Mouse (Mus musculus) lung, embryonic 15.5 days (tissue): Measurements from ENCODE around the gene Sh3bp1. TPM values are rescaled to one million over a fixed set of nuclear protein-coding genes. Genes with fewer than 3 reads are reported as not detected.

Source experiments
- ATAC-seq: fragments of 200-750 bp; cut with Nextera tagmentation; 2 replicates; pipeline ENCODE4 v1.8.0; 2017; ENCODE audit warnings: moderate number of reproducible peaks, borderline replicate concordance; ENCODE audit not compliant: low FRiP score, low TSS enrichment; ENCODE audit errors: extremely low read depth
- H3K27ac ChIP-seq: fragments of 300-500 bp; sonication (generic); 2 replicates; pipeline ENCODE4 v1.5.1; 2015; ENCODE audit warnings: moderate library complexity, mild to moderate bottlenecking, inconsistent platforms
- H3K27me3 ChIP-seq: fragments of 300-500 bp; sonication (generic); 2 replicates; pipeline ENCODE4 v1.6.1; 2015; ENCODE audit warnings: inconsistent platforms
- H3K36me3 ChIP-seq: fragments of 300-500 bp; sonication (generic); 2 replicates; pipeline ENCODE4 v1.6.1; 2015; ENCODE audit warnings: inconsistent platforms
- H3K4me1 ChIP-seq: fragments of 300-500 bp; sonication (generic); 2 replicates; pipeline ENCODE4 v1.6.1; 2015; ENCODE audit warnings: inconsistent platforms
- H3K4me2 ChIP-seq: fragments of 300-500 bp; sonication (generic); 2 replicates; pipeline ENCODE4 v1.6.1; 2015; ENCODE audit warnings: inconsistent platforms, mild to moderate bottlenecking, moderate library complexity
- H3K4me3 ChIP-seq: fragments of 300-500 bp; sonication (generic); 2 replicates; pipeline ENCODE4 v1.5.1; 2015; ENCODE audit warnings: mild to moderate bottlenecking, inconsistent platforms
- H3K9ac ChIP-seq: fragments of 300-500 bp; sonication (generic); 2 replicates; pipeline ENCODE4 v1.6.1; 2015; ENCODE audit warnings: inconsistent platforms
- H3K9me3 ChIP-seq: fragments of 300-500 bp; sonication (generic); 2 replicates; pipeline ENCODE4 v1.6.1; 2016; ENCODE audit warnings: inconsistent platforms
- WGBS: fragments of 180-500 bp; shearing (Covaris S2); methylation state at CpG from one replicate; pipeline ENCODE4 v1.1.7; 2015; 5-methylcytosine and 5-hydroxymethylcytosine counted together
- microRNA-seq: library from miRNA; unstranded; fragments of <30 nt; microRNA quantifications from one replicate; pipeline ENCODE4, GENCODE M21; 2016
- polyA plus RNA-seq: library from polyadenylated mRNA; unstranded; fragments of >200 nt; fragmentation: Nextera tagmentation; extraction: Ambion mirVana; gene quantifications from 2 replicates; pipeline ENCODE4 v1.2.1, GENCODE M21; 2015

Gene Sh3bp1
- polyA plus RNA-seq, 1 experiment from 2014 or later = 35.5 TPM

DNA sequence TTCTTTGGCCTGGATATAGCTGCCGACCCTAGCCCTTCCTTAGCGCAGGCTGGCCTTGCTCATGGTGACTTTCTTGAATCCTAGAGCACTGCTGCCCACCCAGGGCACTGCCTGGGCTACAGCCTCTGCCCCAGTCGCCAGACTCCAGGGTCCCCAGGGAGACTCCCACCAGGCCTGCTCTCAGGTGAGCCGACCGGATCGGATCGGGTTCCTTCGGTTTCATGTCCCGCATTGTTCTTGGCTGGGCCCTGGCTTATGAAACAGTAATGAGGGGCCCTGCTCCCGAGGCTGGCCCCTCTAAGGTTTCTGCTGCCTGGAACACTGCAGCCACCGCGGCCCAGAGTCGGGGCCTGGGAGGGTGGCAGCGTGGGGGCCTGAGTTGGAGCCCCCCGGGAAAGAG, 57.5 kb downstream of the Sh3bp1 start:
- no peak overlapping the region for H3K4me3 ChIP-seq
- WGBS = 40% methylated on average over 15 of the region's 15 CpGs
- ATAC-seq = no peak
- H3K9ac ChIP-seq = no peak overlapping the region
- H3K36me3 ChIP-seq = no peaks in the 10 kb centered on the region
- H3K27me3 ChIP-seq = no peaks in the 10 kb centered on the region
- H3K27ac ChIP-seq = no peak overlapping the region
- no peaks in the 10 kb centered on the region; the same call in 1 of the 2 replicates for H3K4me1 ChIP-seq
- H3K4me2 ChIP-seq = no peak overlapping the region
- H3K9me3 ChIP-seq = no peaks in the 10 kb centered on the region

DNA sequence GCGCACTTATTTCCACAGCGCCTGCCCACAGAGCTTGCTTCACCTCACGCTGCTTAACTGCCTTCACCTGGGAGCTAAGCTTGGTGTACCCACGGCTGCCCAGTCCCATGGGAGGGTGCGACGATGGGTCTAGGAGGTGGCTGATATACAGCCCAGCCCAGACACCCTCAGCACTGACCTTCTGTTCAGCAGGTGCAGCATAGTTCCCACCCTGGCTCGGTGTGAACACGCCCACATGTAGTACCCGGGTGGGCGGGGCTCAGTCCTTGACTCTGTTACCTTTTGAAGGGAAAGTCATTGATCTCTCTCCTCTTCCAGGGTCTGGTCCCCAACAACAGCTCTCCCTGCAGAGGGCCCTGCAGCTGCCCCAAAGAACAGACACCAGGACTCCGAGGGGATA, 60.0 kb downstream of the Sh3bp1 start:
- 78% methylated on average over 11 of the region's 11 CpGs for WGBS
- no peak for ATAC-seq
- no peaks in the 10 kb centered on the region for H3K9me3 ChIP-seq

DNA sequence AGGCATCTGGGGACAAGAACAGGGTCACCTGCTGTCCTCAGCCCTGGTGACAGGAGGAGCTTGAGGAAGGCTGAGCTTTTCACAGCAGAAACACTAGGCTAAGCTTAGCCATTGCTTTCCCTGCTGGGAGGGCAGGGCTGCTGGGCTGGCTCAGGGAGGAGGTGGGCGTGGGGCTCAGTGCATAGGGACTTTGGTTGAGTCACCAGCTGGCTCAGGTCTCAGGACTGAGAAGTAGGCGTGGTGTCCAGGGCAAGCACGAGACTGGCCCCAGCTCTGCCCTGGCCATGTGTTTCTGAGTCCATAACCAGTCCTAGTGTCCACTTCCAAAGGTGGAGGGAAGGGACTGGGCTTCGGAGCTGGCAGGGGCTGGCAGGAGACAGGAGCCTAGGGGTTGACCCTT, 60.5 kb downstream of the Sh3bp1 start:
- no peak overlapping the region for H3K4me2 ChIP-seq
- ATAC-seq = no peak
- H3K27ac ChIP-seq = no peak overlapping the region
- no peaks in the 10 kb centered on the region; the same call in 1 of the 2 replicates for H3K4me1 ChIP-seq
- no peak overlapping the region for H3K9ac ChIP-seq
- H3K36me3 ChIP-seq = no peaks in the 10 kb centered on the region
- H3K9me3 ChIP-seq = no peaks in the 10 kb centered on the region
- no peaks in the 10 kb centered on the region for H3K27me3 ChIP-seq
- 74% methylated on average over 4 of the region's 4 CpGs for WGBS
- H3K4me3 ChIP-seq = no peak overlapping the region

More for the DNA sequence above, 60.0 kb downstream of the Sh3bp1 start:
- Histone ChIP-seq H3K4me1 (no peaks in the 10 kb centered on the region; the same call in 1 of the 2 replicates), H3K36me3 (no peaks in the 10 kb centered on the region), H3K9ac (no peak overlapping the region), H3K27me3 (no peaks in the 10 kb centered on the region), H3K4me3 (no peak overlapping the region), H3K27ac (no peak overlapping the region), H3K4me2 (no peak overlapping the region)

Small RNA genes within 50 kb of the gene (microRNA-seq; reads per million reads assigned to microRNA genes)
- gene Mir6955 = not detected

Other genes with a start within 250 kb of the Sh3bp1 start
- 0.06 and 0.08 TPM in 2 replicates for gene Elfn2, start 181.0 kb upstream of the Sh3bp1 start, polyA plus RNA-seq
- gene Mfng, start 126.3 kb upstream of the Sh3bp1 start, polyA plus RNA-seq = 42.1 and 45.0 TPM in 2 replicates
- 7.1 and 7.6 TPM in 2 replicates for gene Card10, start 96.7 kb upstream of the Sh3bp1 start, polyA plus RNA-seq
- 105 and 109 TPM in 2 replicates for gene Cdc42ep1, start 57.1 kb upstream of the Sh3bp1 start, polyA plus RNA-seq
- gene Lgals2, start 44.2 kb upstream of the Sh3bp1 start, polyA plus RNA-seq = 0.69 and 0.72 TPM in 2 replicates
- 54.0 and 56.2 TPM in 2 replicates for gene Gga1, start 22.6 kb upstream of the Sh3bp1 start, polyA plus RNA-seq
- 0.18 and 0.60 TPM in 2 replicates for gene Gm49510, start 101 bp upstream of the Sh3bp1 start, polyA plus RNA-seq
- gene Pdxp, start 14.2 kb downstream of the Sh3bp1 start, polyA plus RNA-seq = 13.3 and 13.8 TPM in 2 replicates
- 804 and 851 TPM in 2 replicates for gene Lgals1, start 27.0 kb downstream of the Sh3bp1 start, polyA plus RNA-seq
- 46.9 and 47.8 TPM in 2 replicates for gene Nol12, start 35.2 kb downstream of the Sh3bp1 start, polyA plus RNA-seq
- gene Triobp, start 48.0 kb downstream of the Sh3bp1 start, polyA plus RNA-seq = 39.2 and 44.9 TPM in 2 replicates
- gene H1f0, start 128.7 kb downstream of the Sh3bp1 start, polyA plus RNA-seq = 560 and 562 TPM in 2 replicates
- not detected in 2 replicates for gene Galr3, start 142.1 kb downstream of the Sh3bp1 start, polyA plus RNA-seq
- gene Ankrd54, start 163.1 kb downstream of the Sh3bp1 start, polyA plus RNA-seq = 57.0 and 61.0 TPM in 2 replicates
- gene Eif3l, start 175.4 kb downstream of the Sh3bp1 start, polyA plus RNA-seq = 223 and 225 TPM in 2 replicates
- gene Micall1, start 209.1 kb downstream of the Sh3bp1 start, polyA plus RNA-seq = 7.5 and 8.8 TPM in 2 replicates
- gene Polr2f, start 241.2 kb downstream of the Sh3bp1 start, polyA plus RNA-seq = 240 and 281 TPM in 2 replicates
- gene 1700088E04Rik, start 241.5 kb downstream of the Sh3bp1 start, polyA plus RNA-seq = 9.9 and 10.8 TPM in 2 replicates